16 mouse cellular contexts compared by ENCODE assay signal in the genomic region with DNA sequence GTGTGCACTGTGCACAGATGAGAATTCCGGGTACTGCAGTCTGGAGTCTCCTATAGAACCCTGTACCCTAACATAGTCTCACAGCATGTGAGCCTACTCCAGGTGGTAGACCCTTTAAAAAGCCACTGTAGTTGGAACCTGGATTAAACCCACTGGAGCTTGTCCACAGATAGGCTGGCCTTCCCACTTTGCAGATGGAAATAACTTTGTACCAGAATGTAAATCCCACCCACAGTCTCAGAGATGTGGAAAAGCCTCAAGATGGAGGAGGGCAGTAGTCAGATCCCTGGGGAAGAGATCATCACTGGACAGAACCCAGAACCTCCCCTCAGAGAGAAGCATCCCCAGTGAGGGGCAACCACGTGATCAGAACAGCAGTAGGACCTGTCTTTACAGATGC.
"Had no signal": no experiment of that assay in that cellular context is flagged by ENCODE, and none has a peak within 500 bp of the region (broad histone marks: within the 10 kb centered on the region; RNA-seq: fewer than 3 reads in every experiment).

No protein-coding gene starts in this region.

- DNase-seq: kidney, postnatal 10 days; liver, postnatal 0 days; lung, embryonic 14.5 days; retina, postnatal 1 day; right cerebral cortex, postnatal 25 days; spleen, adult 18-20 months; thymus, postnatal 25 days had no signal

- H3K27me3 ChIP-seq: kidney, embryonic 15.5 days; midbrain, embryonic 12.5 days; midbrain, embryonic 15.5 days; neural tube, embryonic 13.5 days; stomach, embryonic 15.5 days had no signal

- H3K27ac ChIP-seq: kidney, embryonic 15.5 days; liver, embryonic 14.5 days; macrophage; midbrain, embryonic 12.5 days; midbrain, embryonic 15.5 days; neural tube, embryonic 13.5 days; stomach, embryonic 15.5 days had no signal

- H3K9me3 ChIP-seq: kidney, embryonic 15.5 days; midbrain, embryonic 12.5 days; midbrain, embryonic 15.5 days; neural tube, embryonic 13.5 days; stomach, embryonic 15.5 days had no signal

- H3K36me3 ChIP-seq: kidney, embryonic 15.5 days; midbrain, embryonic 15.5 days; neural tube, embryonic 13.5 days had no signal

- H3K9ac ChIP-seq: kidney, embryonic 15.5 days; liver, embryonic 14.5 days; liver, postnatal 0 days; lung, embryonic 14.5 days; midbrain, embryonic 12.5 days; midbrain, embryonic 15.5 days; neural tube, embryonic 13.5 days; stomach, embryonic 15.5 days had no signal

- ATAC-seq: liver, postnatal 0 days; lung, postnatal 0 days; midbrain, embryonic 15.5 days had no signal

- H3K4me3 ChIP-seq: kidney, embryonic 15.5 days; midbrain, embryonic 12.5 days; midbrain, embryonic 15.5 days; neural tube, embryonic 13.5 days; stomach, embryonic 15.5 days had no signal

- H3K4me2 ChIP-seq: kidney, embryonic 15.5 days; liver, embryonic 11.5 days; lung, embryonic 14.5 days; midbrain, embryonic 12.5 days; midbrain, embryonic 15.5 days; neural tube, embryonic 13.5 days; stomach, embryonic 15.5 days had no signal
